Mouse (Mus musculus): ENCODE measurements at regions not wholly inside any gene's neighbourhood (a gene's known extent, or its start where the extent isn't known, plus 50 kb on each side); places are given as distances from the start of the nearest gene placed in this dataset.

DNA sequence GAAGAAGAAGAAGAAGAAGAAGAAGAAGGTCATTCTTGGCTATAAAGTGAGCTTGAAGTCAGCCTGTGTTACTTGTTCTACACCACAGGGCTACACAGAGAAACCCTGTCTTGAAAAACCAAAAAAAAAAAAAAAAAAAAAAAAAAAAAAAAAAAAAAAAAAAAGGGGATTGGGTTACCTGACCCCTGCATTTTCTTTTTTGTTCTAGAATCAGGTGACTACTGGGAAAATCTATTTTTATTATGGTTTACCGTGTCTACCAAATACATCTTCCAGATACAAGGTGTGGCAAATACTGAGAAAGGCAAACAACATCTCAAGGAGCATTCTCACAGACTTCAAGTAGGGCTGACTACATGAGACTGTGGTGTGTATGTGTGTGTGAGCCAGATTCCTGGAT, 54.1 kb upstream of the Vps8 start:
- TF ChIP-seq GATA1 (IDR thresholded peaks at IDR 0.05; ENCODE audit: low read length) (no peak), TAL1 (IDR thresholded peaks at IDR 0.05; ENCODE audit: low read length) (no peak)
